In the genomic region with DNA sequence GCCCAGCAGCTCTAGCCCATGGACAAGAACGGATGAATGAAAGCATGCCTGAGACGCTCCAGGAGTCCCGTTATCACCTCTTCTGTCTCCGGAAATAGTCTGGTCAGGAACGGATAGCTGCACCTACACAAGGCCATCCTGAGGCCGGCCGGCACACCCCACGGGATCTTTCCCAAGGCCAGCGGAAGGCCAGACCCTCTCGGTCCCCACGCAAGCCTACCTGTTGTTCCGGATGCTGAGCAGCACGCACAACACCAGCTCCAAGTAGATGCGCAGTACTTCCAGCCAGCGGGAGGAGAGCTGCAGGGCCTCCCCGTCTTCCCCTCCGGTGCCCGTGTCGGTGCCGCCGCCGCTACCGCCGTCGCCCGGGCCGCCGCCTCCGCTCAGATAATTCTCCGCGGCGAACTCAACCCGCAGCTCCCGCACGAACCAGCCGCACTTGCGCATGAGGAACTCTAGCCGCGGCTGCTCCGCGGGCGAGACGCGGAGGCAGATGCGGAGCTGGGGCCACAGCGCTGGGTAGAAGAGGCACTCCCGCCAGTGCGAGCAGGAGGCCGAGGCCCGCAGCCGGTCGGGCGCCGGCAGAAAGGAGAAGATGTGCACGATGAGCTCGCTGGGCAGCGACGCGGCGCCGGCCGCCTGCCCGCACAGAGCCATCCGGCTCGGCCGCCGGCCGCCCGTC, we compare ENCODE assay signal across 8 mouse cellular contexts. TPM values are rescaled to one million over a fixed set of nuclear protein-coding genes. Genes with fewer than 3 reads are reported as not detected.
DNase-seq lines count a peak whose midpoint lies in the region; ATAC-seq and TF ChIP-seq lines count a peak whose summit lies in the region.

No protein-coding gene starts in this region.

- peak; percentile 61 for DNase-seq in neural tube, embryonic 11.5 days (ENCODE audit: low spot score)
- no peak for DNase-seq in neural tube, embryonic 10.5 days (ENCODE audit: extremely low spot score, low spot score)
- peak; percentile 21 to 48 for DNase-seq in cerebellum, postnatal 4 days (ENCODE audit: low spot score in 2 of 2)
- peak; percentile 38 to 41 for DNase-seq in frontal cortex, postnatal 14 days (ENCODE audit: low spot score in 2 of 2)
- peak; percentile 75 for DNase-seq in intestine, embryonic 14.5 days (ENCODE audit: low spot score)
- DNase-seq in midbrain, embryonic 14.5 days: no peak

- peak; percentile 51 for ATAC-seq in neural tube, embryonic 11.5 days (ENCODE audit: insufficient read depth, low FRiP score, low TSS enrichment)
- ATAC-seq in intestine, embryonic 14.5 days (replicated peaks; ENCODE audit: low FRiP score, low TSS enrichment, low read depth): no peak
- ATAC-seq in limb, embryonic 15.5 days (ENCODE audit: insufficient number of reproducible peaks, low FRiP score, low TSS enrichment, low read depth): no peak; the same call in 1 of the 2 replicates
- no peak for ATAC-seq in midbrain, embryonic 14.5 days (ENCODE audit: low FRiP score, low TSS enrichment)

- peak overlapping the region; percentile 77 for H3K27ac ChIP-seq in neural tube, embryonic 11.5 days (ENCODE audit: low read depth, low read length)
- peak overlapping the region; percentile 95 for H3K27ac ChIP-seq in intestine, embryonic 14.5 days (ENCODE audit: low read depth)
- peak overlapping the region; percentile 98 for H3K27ac ChIP-seq in limb, embryonic 15.5 days
- peak overlapping the region; percentile 97 for H3K27ac ChIP-seq in midbrain, embryonic 14.5 days (replicated peaks; ENCODE audit: low read depth, low read length)
- peak overlapping the region; percentile 98 for H3K27ac ChIP-seq in testis, adult 2 months (ENCODE audit: control insufficient read depth, insufficient read depth, low read depth, low read length)

- no peaks in the 10 kb centered on the region for H3K27me3 ChIP-seq in neural tube, embryonic 11.5 days (ENCODE audit: control insufficient read depth, insufficient read depth, low read length)
- no peaks in the 10 kb centered on the region for H3K27me3 ChIP-seq in intestine, embryonic 14.5 days (replicated peaks; ENCODE audit: control insufficient read depth, insufficient read depth, low read length)
- no peaks in the 10 kb centered on the region for H3K27me3 ChIP-seq in limb, embryonic 15.5 days
- H3K27me3 ChIP-seq in midbrain, embryonic 14.5 days (ENCODE audit: control insufficient read depth, insufficient read depth, low read length): no peaks in the 10 kb centered on the region
- H3K27me3 ChIP-seq in testis, adult 2 months (ENCODE audit: control insufficient read depth, insufficient read depth, low read length): no peaks in the 10 kb centered on the region

- no peak for TF ChIP-seq POLR2A in testis, adult 2 months (IDR thresholded peaks at IDR 0.05; ENCODE audit: control insufficient read depth, low read depth, low read length)

- H3K36me3 ChIP-seq in neural tube, embryonic 11.5 days (ENCODE audit: control insufficient read depth, insufficient read depth, low read length): no peaks in the 10 kb centered on the region
- no peaks in the 10 kb centered on the region for H3K36me3 ChIP-seq in intestine, embryonic 14.5 days (ENCODE audit: control insufficient read depth, insufficient read depth, low read length)
- no peaks in the 10 kb centered on the region for H3K36me3 ChIP-seq in limb, embryonic 15.5 days
- no peaks in the 10 kb centered on the region for H3K36me3 ChIP-seq in midbrain, embryonic 14.5 days (ENCODE audit: control insufficient read depth, insufficient read depth, low read length)
- no peaks in the 10 kb centered on the region for H3K36me3 ChIP-seq in testis, adult 2 months (ENCODE audit: control insufficient read depth, insufficient read depth, low read length)

- no peak for TF ChIP-seq CTCF in testis, adult 2 months (IDR thresholded peaks at IDR 0.05; ENCODE audit: control insufficient read depth, insufficient read depth, insufficient replicate concordance, low read depth, low read length)

- under 1% methylated on average over 61 of the region's 69 CpGs for WGBS in neural tube, embryonic 11.5 days
- under 1% methylated on average over 57 of the region's 69 CpGs for WGBS in intestine, embryonic 14.5 days
- under 1% methylated on average over 68 of the region's 69 CpGs for WGBS in limb, embryonic 15.5 days
- WGBS in midbrain, embryonic 14.5 days: under 1% methylated on average over 69 of the region's 69 CpGs

- H3K4me1 ChIP-seq in neural tube, embryonic 11.5 days (ENCODE audit: control insufficient read depth, insufficient read depth, low read length): peaks cover 10% of the 10 kb centered on the region; the same call in 1 of the 2 replicates
- H3K4me1 ChIP-seq in intestine, embryonic 14.5 days (replicated peaks; ENCODE audit: control insufficient read depth, insufficient read depth, low read length): peaks cover 12% of the 10 kb centered on the region
- H3K4me1 ChIP-seq in limb, embryonic 15.5 days: peaks cover 14% of the 10 kb centered on the region
- H3K4me1 ChIP-seq in midbrain, embryonic 14.5 days (ENCODE audit: control insufficient read depth, insufficient read depth, low read length): peaks cover 22% of the 10 kb centered on the region
- peaks cover 6% of the 10 kb centered on the region; the same call in 1 of the 2 replicates for H3K4me1 ChIP-seq in testis, adult 2 months (ENCODE audit: control insufficient read depth, insufficient read depth, low read length)

- peak overlapping the region; percentile 87 for H3K4me2 ChIP-seq in neural tube, embryonic 11.5 days (ENCODE audit: low read depth)
- H3K4me2 ChIP-seq in intestine, embryonic 14.5 days (ENCODE audit: low read length): peak overlapping the region; percentile 87
- peak overlapping the region; percentile 86 for H3K4me2 ChIP-seq in limb, embryonic 15.5 days
- peak overlapping the region; percentile 77 for H3K4me2 ChIP-seq in midbrain, embryonic 14.5 days (ENCODE audit: low read length)

- H3K4me3 ChIP-seq in neural tube, embryonic 11.5 days (ENCODE audit: low read depth, low read length): peak overlapping the region; percentile 92
- peak overlapping the region; percentile 92 for H3K4me3 ChIP-seq in intestine, embryonic 14.5 days (ENCODE audit: low read depth, low read length)
- peak overlapping the region; percentile 99 for H3K4me3 ChIP-seq in limb, embryonic 15.5 days
- peak overlapping the region; percentile 93 for H3K4me3 ChIP-seq in midbrain, embryonic 14.5 days (replicated peaks; ENCODE audit: low read depth, low read length)
- peak overlapping the region; percentile 96 for H3K4me3 ChIP-seq in testis, adult 2 months (ENCODE audit: control insufficient read depth, low read depth, low read length)

- H3K9ac ChIP-seq in neural tube, embryonic 11.5 days (ENCODE audit: low read length): peak overlapping the region; percentile 63
- peak overlapping the region; percentile 81 for H3K9ac ChIP-seq in intestine, embryonic 14.5 days (ENCODE audit: low read length)
- peak overlapping the region; percentile 89 for H3K9ac ChIP-seq in limb, embryonic 15.5 days
- peak overlapping the region; percentile 89 for H3K9ac ChIP-seq in midbrain, embryonic 14.5 days (replicated peaks; ENCODE audit: low read length)

- H3K9me3 ChIP-seq in neural tube, embryonic 11.5 days (ENCODE audit: control insufficient read depth, low read length): no peaks in the 10 kb centered on the region
- H3K9me3 ChIP-seq in intestine, embryonic 14.5 days (ENCODE audit: control insufficient read depth, low read length): no peaks in the 10 kb centered on the region
- H3K9me3 ChIP-seq in limb, embryonic 15.5 days: no peaks in the 10 kb centered on the region
- H3K9me3 ChIP-seq in midbrain, embryonic 14.5 days (ENCODE audit: control insufficient read depth, low read length): no peaks in the 10 kb centered on the region

RNA-seq across cellular contexts. Expression of gene Fbxo33, which starts 0.7 kb away (rescaled TPM):
- 9.8 and 10.5 TPM in 2 replicates for polyA plus RNA-seq in neural tube, embryonic 11.5 days (2014; fragmentation: Nextera tagmentation; extraction: Ambion mirVana)
- polyA plus RNA-seq in intestine, embryonic 14.5 days (2014; fragmentation: Nextera tagmentation; extraction: Ambion mirVana): 8.5 and 10.0 TPM in 2 replicates
- polyA plus RNA-seq in limb, embryonic 15.5 days (2015; fragmentation: Nextera tagmentation; extraction: Ambion mirVana): 5.8 and 8.6 TPM in 2 replicates
- polyA plus RNA-seq in midbrain, embryonic 14.5 days (2014; fragmentation: Nextera tagmentation; extraction: Ambion mirVana): 11.4 and 13.7 TPM in 2 replicates
- polyA plus RNA-seq in testis, adult 2 months (2012; rRNA removed): 11.6 and 15.9 TPM in 2 replicates

Comparison
In these comparisons a context has a peak if more than half of its experiments do, and no peak if none do; other contexts are left out.
1. DNase-seq: peak in neural tube, embryonic 11.5 days (single experiment), cerebellum, postnatal 4 days (2 of 2), frontal cortex, postnatal 14 days (2 of 2) and intestine, embryonic 14.5 days (single experiment); none in neural tube, embryonic 10.5 days (single experiment) and midbrain, embryonic 14.5 days (single experiment).
2. Peak in every context shown above with its lines, with median percentiles within 50 percentile points of each other: H3K27ac ChIP-seq, H3K4me2 ChIP-seq, H3K4me3 ChIP-seq and H3K9ac ChIP-seq.